In the genomic region with DNA sequence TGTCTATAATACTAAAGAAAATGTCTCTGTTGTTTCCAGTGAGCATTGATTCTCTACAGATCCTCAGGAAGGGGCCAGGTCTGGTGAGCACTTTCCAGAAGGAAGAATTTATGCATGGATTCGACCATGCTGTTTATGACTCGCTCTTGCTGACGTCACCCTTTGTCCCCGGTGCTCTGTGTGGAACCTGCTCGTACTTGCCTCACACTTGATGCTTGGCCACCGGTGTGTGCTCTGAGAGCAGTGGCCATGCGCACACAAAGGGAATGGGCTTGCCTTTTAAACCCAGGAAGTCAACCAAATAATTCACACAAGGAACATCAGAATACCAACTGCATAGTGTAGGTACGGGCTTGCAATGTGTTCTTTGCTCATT, we compare ENCODE assay signal across 10 mouse cellular contexts.
A peak's percentile ranks its signal among the peaks of the same experiment; 100 is the strongest.
DNase-seq lines count a peak whose midpoint lies in the region; ATAC-seq and TF ChIP-seq lines count a peak whose summit lies in the region.
"Had no signal": no experiment of that assay in that cellular context is flagged by ENCODE, and none has a peak within 500 bp of the region (broad histone marks: within the 10 kb centered on the region; RNA-seq: fewer than 3 reads in every experiment).

No protein-coding gene starts in this region.

- intact Hi-C loops in gastrocnemius, postnatal 14 days (cut with DNase I; ENCODE audit: low total_unique reads) = no loop called here

- H3K4me1 ChIP-seq in intestine, embryonic 15.5 days (replicated peaks) = peaks cover 10% of the 10 kb centered on the region
- no peaks in the 10 kb centered on the region for H3K4me1 ChIP-seq in intestine, postnatal 0 days (replicated peaks; ENCODE audit: control insufficient read depth, insufficient read depth, low read length)
- H3K4me1 ChIP-seq in hindbrain, embryonic 12.5 days = peaks cover 17% of the 10 kb centered on the region
- peaks cover 15% of the 10 kb centered on the region for H3K4me1 ChIP-seq in neural tube, embryonic 13.5 days (replicated peaks)

- ATAC-seq in intestine, embryonic 15.5 days = peak; percentile 43; the same call in 1 of the 2 replicates
- no peak for ATAC-seq in intestine, postnatal 0 days
- peak; percentile 50; the same call in 1 of the 2 replicates for ATAC-seq in hindbrain, embryonic 12.5 days (ENCODE audit: low FRiP score)
- peak; percentile 64 for ATAC-seq in neural tube, embryonic 13.5 days (ENCODE audit: low read depth)
- ATAC-seq in erythroid progenitor cell, adult 5-6 weeks (replicated peaks; ENCODE audit: low FRiP score, poor library complexity, severe bottlenecking) = no peak

- no peaks in the 10 kb centered on the region for H3K36me3 ChIP-seq in intestine, embryonic 15.5 days
- no peaks in the 10 kb centered on the region for H3K36me3 ChIP-seq in intestine, postnatal 0 days (ENCODE audit: control insufficient read depth, insufficient read depth)
- no peaks in the 10 kb centered on the region for H3K36me3 ChIP-seq in hindbrain, embryonic 12.5 days
- no peaks in the 10 kb centered on the region for H3K36me3 ChIP-seq in neural tube, embryonic 13.5 days
- H3K36me3 ChIP-seq: limb, embryonic 15.5 days had no signal

- H3K4me2 ChIP-seq in intestine, embryonic 15.5 days (replicated peaks) = no peak overlapping the region
- no peak overlapping the region for H3K4me2 ChIP-seq in intestine, postnatal 0 days (replicated peaks; ENCODE audit: low read depth)
- H3K4me2 ChIP-seq in hindbrain, embryonic 12.5 days (replicated peaks) = no peak overlapping the region
- H3K4me2 ChIP-seq in neural tube, embryonic 13.5 days = no peak overlapping the region
- H3K4me2 ChIP-seq: limb, embryonic 15.5 days had no signal

- H3K27ac ChIP-seq in intestine, embryonic 15.5 days = no peak overlapping the region
- no peak overlapping the region for H3K27ac ChIP-seq in intestine, postnatal 0 days (ENCODE audit: low read depth, low read length)
- no peak overlapping the region for H3K27ac ChIP-seq in hindbrain, embryonic 12.5 days
- peak overlapping the region; percentile 3; the same call in 1 of the 2 replicates for H3K27ac ChIP-seq in neural tube, embryonic 13.5 days (replicated peaks)

- no peak for TF ChIP-seq POLR2A in brain, embryonic 14.5 days (IDR thresholded peaks at IDR 0.05; ENCODE audit: borderline replicate concordance, extremely low read depth, insufficient read depth, insufficient read length, poor library complexity, severe bottlenecking)

- no peaks in the 10 kb centered on the region for H3K9me3 ChIP-seq in intestine, embryonic 15.5 days
- H3K9me3 ChIP-seq in intestine, postnatal 0 days (ENCODE audit: control insufficient read depth) = no peaks in the 10 kb centered on the region
- H3K9me3 ChIP-seq in hindbrain, embryonic 12.5 days (replicated peaks) = no peaks in the 10 kb centered on the region
- H3K9me3 ChIP-seq in neural tube, embryonic 13.5 days = no peaks in the 10 kb centered on the region
- H3K9me3 ChIP-seq: limb, embryonic 15.5 days had no signal

- H3K4me3 ChIP-seq in intestine, embryonic 15.5 days (replicated peaks) = no peak overlapping the region
- no peak overlapping the region for H3K4me3 ChIP-seq in intestine, postnatal 0 days (ENCODE audit: low read depth, low read length)
- H3K4me3 ChIP-seq in hindbrain, embryonic 12.5 days = no peak overlapping the region
- H3K4me3 ChIP-seq in neural tube, embryonic 13.5 days = no peak overlapping the region
- H3K4me3 ChIP-seq: limb, embryonic 15.5 days had no signal

- 52% methylated on average over 8 of the region's 8 CpGs for WGBS in intestine, embryonic 15.5 days
- WGBS in intestine, postnatal 0 days = 48% methylated on average over 8 of the region's 8 CpGs
- WGBS in hindbrain, embryonic 12.5 days = 50% methylated on average over 8 of the region's 8 CpGs
- WGBS in neural tube, embryonic 13.5 days = 32% methylated on average over 8 of the region's 8 CpGs

- H3K27me3 ChIP-seq in intestine, embryonic 15.5 days (replicated peaks) = no peaks in the 10 kb centered on the region
- H3K27me3 ChIP-seq in intestine, postnatal 0 days (replicated peaks; ENCODE audit: control insufficient read depth, insufficient read depth, low read length) = no peaks in the 10 kb centered on the region
- no peaks in the 10 kb centered on the region for H3K27me3 ChIP-seq in hindbrain, embryonic 12.5 days
- no peaks in the 10 kb centered on the region for H3K27me3 ChIP-seq in neural tube, embryonic 13.5 days
- H3K27me3 ChIP-seq: limb, embryonic 15.5 days had no signal

- TF ChIP-seq CTCF in intestine, postnatal 0 days (IDR thresholded peaks at IDR 0.05; ENCODE audit: low read depth) = no peak
- no peak for TF ChIP-seq CTCF in brain, embryonic 14.5 days (IDR thresholded peaks at IDR 0.05; ENCODE audit: borderline replicate concordance, extremely low read depth, insufficient read depth, insufficient read length)

- H3K9ac ChIP-seq in intestine, embryonic 15.5 days = no peak overlapping the region
- H3K9ac ChIP-seq in intestine, postnatal 0 days (ENCODE audit: low read depth, low read length) = no peak overlapping the region
- no peak overlapping the region for H3K9ac ChIP-seq in hindbrain, embryonic 12.5 days
- H3K9ac ChIP-seq in neural tube, embryonic 13.5 days = no peak overlapping the region
- H3K9ac ChIP-seq: limb, embryonic 15.5 days had no signal

- peak; percentile 22 for DNase-seq in brain, embryonic 14.5 days (ENCODE audit: low read depth)
- DNase-seq in gastrocnemius, postnatal 14 days = no peak
- DNase-seq: cerebellum, adult 11 months; thymus, postnatal 14 days had no signal

Comparison
In these comparisons a context has a peak if more than half of its experiments do, and no peak if none do; other contexts are left out.
1. ATAC-seq: peak in intestine, embryonic 15.5 days (single experiment), hindbrain, embryonic 12.5 days (single experiment) and neural tube, embryonic 13.5 days (single experiment); none in intestine, postnatal 0 days (single experiment) and erythroid progenitor cell, adult 5-6 weeks (single experiment).